11 mouse cellular contexts compared by ENCODE assay signal in genomic region chr17:57228014-57228413, GRCm38 (mm10). TPM values are rescaled to one million over a fixed set of nuclear protein-coding genes. Genes with fewer than 3 reads are reported as not detected.
A peak's percentile ranks its signal among the peaks of the same experiment; 100 is the strongest.
DNase-seq lines count a peak whose midpoint lies in the region; ATAC-seq and TF ChIP-seq lines count a peak whose summit lies in the region.
"Had no signal": no experiment of that assay in that cellular context is flagged by ENCODE, and none has a peak within 500 bp of the region (broad histone marks: within the 10 kb centered on the region; RNA-seq: fewer than 3 reads in every experiment).

Gene C3 (minus strand): TSS chr17:57228136.

- peak; percentile 84 for TF ChIP-seq EP300 in liver, postnatal 0 days (IDR thresholded peaks at IDR 0.05; ENCODE audit: low read depth)

- peaks cover 26% of the 10 kb centered on the region for H3K36me3 ChIP-seq in liver, postnatal 0 days (replicated peaks; ENCODE audit: insufficient read depth, low read length)
- no peaks in the 10 kb centered on the region for H3K36me3 ChIP-seq in embryonic facial prominence, embryonic 10.5 days (replicated peaks)
- H3K36me3 ChIP-seq: embryonic facial prominence, embryonic 15.5 days had no signal

- peak; percentile 20 for DNase-seq in gastrocnemius, adult 2 months
- no peak for DNase-seq in gastrocnemius, postnatal 4 days (ENCODE audit: low spot score in 2 of 2)
- DNase-seq in 3T3-L1 (ENCODE audit: low read depth, low spot score): peak; percentile 37
- DNase-seq in fibroblast of lung, adult 2 months (ENCODE audit: low read depth): peak; percentile 73
- DNase-seq in liver, postnatal 0 days: peak; percentile 72
- DNase-seq in embryo, embryonic 10 days (ENCODE audit: low spot score): no peak
- no peak for DNase-seq in frontal cortex, postnatal 14 days (ENCODE audit: low spot score in 2 of 2)
- no peak for DNase-seq in embryonic facial prominence, embryonic 10.5 days (ENCODE audit: low spot score)
- DNase-seq: B cell, adult 2 months had no signal

- peak; percentile 84 for ATAC-seq in liver, postnatal 0 days

- H3K27ac ChIP-seq in gastrocnemius, adult 2 months: peak within 1 kb of the TSS; percentile 46
- H3K27ac ChIP-seq in liver, postnatal 0 days (ENCODE audit: low read depth): peak within 1 kb of the TSS; percentile 95
- H3K27ac ChIP-seq in embryonic facial prominence, embryonic 10.5 days (replicated peaks): no peak within 1 kb of the TSS
- H3K27ac ChIP-seq: embryonic facial prominence, embryonic 15.5 days; kidney, postnatal 0 days had no signal

- TF ChIP-seq CTCF in gastrocnemius, adult 2 months (IDR thresholded peaks at IDR 0.05): no peak
- no peak for TF ChIP-seq CTCF in liver, postnatal 0 days (IDR thresholded peaks at IDR 0.05; ENCODE audit: low read depth)

- intact Hi-C loops in gastrocnemius, adult 2 months (cut with DNase I): no loop called here

- H3K27me3 ChIP-seq in liver, postnatal 0 days (ENCODE audit: insufficient read depth, low read length): no peaks in the 10 kb centered on the region
- H3K27me3 ChIP-seq in embryonic facial prominence, embryonic 10.5 days (replicated peaks; ENCODE audit: low read depth, poor library complexity, severe bottlenecking): no peaks in the 10 kb centered on the region; the same call in 1 of the 2 replicates

- H3K4me1 ChIP-seq in liver, postnatal 0 days (ENCODE audit: insufficient read depth): peaks cover 43% of the 10 kb centered on the region
- peaks cover 2% of the 10 kb centered on the region; the same call in 1 of the 2 replicates for H3K4me1 ChIP-seq in embryonic facial prominence, embryonic 10.5 days
- H3K4me1 ChIP-seq: embryonic facial prominence, embryonic 15.5 days had no signal

- H3K9me3 ChIP-seq in liver, postnatal 0 days (ENCODE audit: low read length): no peaks in the 10 kb centered on the region
- H3K9me3 ChIP-seq in embryonic facial prominence, embryonic 10.5 days: no peaks in the 10 kb centered on the region
- H3K9me3 ChIP-seq: embryonic facial prominence, embryonic 15.5 days had no signal

- peak within 1 kb of the TSS; percentile 65 for H3K4me2 ChIP-seq in liver, postnatal 0 days (ENCODE audit: low read depth, low read length)
- H3K4me2 ChIP-seq: embryonic facial prominence, embryonic 15.5 days had no signal

- H3K9ac ChIP-seq in liver, postnatal 0 days (replicated peaks): peak within 1 kb of the TSS; percentile 64
- H3K9ac ChIP-seq: embryonic facial prominence, embryonic 15.5 days had no signal

- WGBS in liver, postnatal 0 days (ENCODE audit: insufficient replicate concordance): 56% methylated on average over 3 of the region's 3 CpGs
- WGBS in embryonic facial prominence, embryonic 10.5 days: 74% methylated on average over 3 of the region's 3 CpGs

- H3K4me3 ChIP-seq in gastrocnemius, adult 2 months: peak within 1 kb of the TSS; percentile 45
- H3K4me3 ChIP-seq in liver, postnatal 0 days (ENCODE audit: low read depth, low read length): peak within 1 kb of the TSS; percentile 56
- H3K4me3 ChIP-seq in embryonic facial prominence, embryonic 10.5 days: no peak within 1 kb of the TSS
- H3K4me3 ChIP-seq: embryonic facial prominence, embryonic 15.5 days had no signal

RNA-seq across cellular contexts. Expression of gene C3, which starts in this region (rescaled TPM):
- total RNA-seq in gastrocnemius, adult 2 months (2021): 10 to 100 TPM; 10.3 to 24.5 TPM
- 10 to 100 TPM in 1 of 2 experiments, 1 to 10 TPM in 1; 5.3 to 19.8 TPM for total RNA-seq in gastrocnemius, postnatal 4 days (2021)
- polyA plus RNA-seq in liver, postnatal 0 days (2015; fragmentation: Nextera tagmentation; extraction: Ambion mirVana): 1,136 and 1,364 TPM in 2 replicates
- 0.30 and 0.32 TPM in 2 replicates for polyA plus RNA-seq in embryonic facial prominence, embryonic 10.5 days (2016; fragmentation: Nextera tagmentation; extraction: Ambion mirVana)

Comparison
In these comparisons a context has a peak if more than half of its experiments do, and no peak if none do; other contexts are left out.
1. RNA of gene C3 (polyA plus RNA-seq): 1,136 to 1,364 TPM in liver, postnatal 0 days; 0.30 to 0.32 TPM in embryonic facial prominence, embryonic 10.5 days; every median in the first group is over 100 times any median in the second.
2. DNase-seq: peak in gastrocnemius, adult 2 months (single experiment), 3T3-L1 (single experiment), fibroblast of lung, adult 2 months (single experiment) and liver, postnatal 0 days (single experiment); none in gastrocnemius, postnatal 4 days (0 of 2), embryo, embryonic 10 days (single experiment), frontal cortex, postnatal 14 days (0 of 2) and embryonic facial prominence, embryonic 10.5 days (single experiment).